Mouse (Mus musculus) liver, embryonic 14.5 days (tissue): ENCODE data around the gene Amph.

Experiments
- CTCF ChIP-seq: IDR thresholded peaks from 2 replicates; pipeline ENCODE4 v1.5.1; 2016; ENCODE audit warnings: antibody characterized with exemption, low read depth, control low read depth
- EP300 ChIP-seq: IDR thresholded peaks from 2 replicates; pipeline ENCODE4 v1.6.1; 2016; ENCODE audit warnings: antibody characterized with exemption, low read depth

- TF ChIP-seq CTCF (no peak), EP300 (no peak)
These were observed 39.3 kb downstream of the Amph start for GRCm38 (mm10) chr13:18987266-18987665.
